Mouse (Mus musculus) liver, embryonic 14.5 days (tissue): ENCODE results near the gene Satb2. TPM values are rescaled to one million over a fixed set of nuclear protein-coding genes. Genes with fewer than 3 reads are reported as not detected.

Experiments used
- ATAC-seq: fragments of 200-750 bp; cut with Nextera tagmentation; 2 replicates; pipeline ENCODE4 v1.8.0; 2017; ENCODE audit warnings: moderate number of reproducible peaks, mild to moderate bottlenecking, moderate library complexity; ENCODE audit not compliant: insufficient read depth
- DNase-seq, 3 experiments: peaks; one replicate each; pipeline ENCODE4 v3.0.0-alpha.2; 2012 to 2013; ENCODE audit warnings: low read depth in 3 of 3, low spot score in 3 of 3
- H3K27ac ChIP-seq: fragments of 300-500 bp; sonication (generic); 2 replicates; pipeline ENCODE4 v1.5.1; 2014; ENCODE audit warnings: moderate library complexity, mild to moderate bottlenecking, control low read depth, inconsistent platforms
- H3K27me3 ChIP-seq: fragments of 300-500 bp; sonication (generic); 2 replicates; pipeline ENCODE4 v1.6.1; 2014; ENCODE audit warnings: mild to moderate bottlenecking, low read length, moderate library complexity; ENCODE audit not compliant: control insufficient read depth, insufficient read depth
- H3K36me3 ChIP-seq: fragments of 300-500 bp; sonication (generic); replicated peaks from 2 replicates; pipeline ENCODE4 v1.6.1; 2014; ENCODE audit warnings: low read depth; ENCODE audit not compliant: control insufficient read depth, insufficient read depth
- H3K4me1 ChIP-seq, 2 experiments: fragments of 200-500 bp in 1 of 2; fragments of 300-500 bp in 1 of 2; sonication (generic) in 1 of 2; replicated peaks; 2 replicates each; pipeline ENCODE4 v1.6.1; 2012 to 2014; ENCODE audit warnings: antibody characterized with exemption in 1 of 2, inconsistent platforms in 1 of 2, low read length in 1 of 2; ENCODE audit not compliant: control insufficient read depth in 2 of 2, insufficient read depth in 2 of 2
- H3K4me2 ChIP-seq: fragments of 300-500 bp; sonication (generic); 2 replicates; pipeline ENCODE4 v1.6.1; 2014; ENCODE audit warnings: low read depth, mild to moderate bottlenecking, control low read depth, moderate library complexity
- H3K4me3 ChIP-seq, 2 experiments: fragments of 200-500 bp in 1 of 2; fragments of 300-500 bp in 1 of 2; sonication (generic) in 1 of 2; 2 replicates each; pipeline ENCODE4 v1.5.1; 2012 to 2014; ENCODE audit warnings: low read depth in 2 of 2, low read length in 2 of 2, mild to moderate bottlenecking in 2 of 2, control low read depth in 1 of 2, inconsistent platforms in 1 of 2, moderate library complexity in 1 of 2; ENCODE audit not compliant: insufficient read depth in 1 of 2
- H3K9ac ChIP-seq: fragments of 300-500 bp; sonication (generic); replicated peaks from 2 replicates; pipeline ENCODE4 v1.6.1; 2014; ENCODE audit warnings: mild to moderate bottlenecking, control low read depth, moderate library complexity
- H3K9me3 ChIP-seq: fragments of 300-500 bp; sonication (generic); 2 replicates; pipeline ENCODE4 v1.6.1; 2016; ENCODE audit warnings: low read length, mixed read lengths; ENCODE audit not compliant: control insufficient read depth
- CTCF ChIP-seq: IDR thresholded peaks from 2 replicates; pipeline ENCODE4 v1.5.1; 2016; ENCODE audit warnings: antibody characterized with exemption, low read depth, control low read depth
- EP300 ChIP-seq: IDR thresholded peaks from 2 replicates; pipeline ENCODE4 v1.6.1; 2016; ENCODE audit warnings: antibody characterized with exemption, low read depth
- WGBS: fragments of 180-500 bp; shearing (Covaris S2); extraction: QIAGEN DNeasy Blood & Tissue Kit; methylation state at CpG from one replicate; pipeline ENCODE4 v1.1.7; 2014; ENCODE audit not compliant: insufficient replicate concordance; 5-methylcytosine and 5-hydroxymethylcytosine counted together
- polyA plus RNA-seq, 2 experiments: library from polyadenylated mRNA; depleted of rRNA in 1 of 2; stranded (reverse) in 1 of 2; unstranded in 1 of 2; fragments of >200 nt; fragmentation: Nextera tagmentation in 1 of 2; extraction: Ambion mirVana in 1 of 2; gene quantifications; 2 replicates each; pipeline versions ENCODE4 v1.2.1 to v1.2.3; 2012 to 2014

The Satb2 gene
- polyA plus RNA-seq (2012; rRNA removed) (0.03 and 0.08 TPM in 2 replicates), polyA plus RNA-seq (2014; fragmentation: Nextera tagmentation; extraction: Ambion mirVana) (0.03 TPM in 1 of 2 replicates, not detected in the other)

DNA sequence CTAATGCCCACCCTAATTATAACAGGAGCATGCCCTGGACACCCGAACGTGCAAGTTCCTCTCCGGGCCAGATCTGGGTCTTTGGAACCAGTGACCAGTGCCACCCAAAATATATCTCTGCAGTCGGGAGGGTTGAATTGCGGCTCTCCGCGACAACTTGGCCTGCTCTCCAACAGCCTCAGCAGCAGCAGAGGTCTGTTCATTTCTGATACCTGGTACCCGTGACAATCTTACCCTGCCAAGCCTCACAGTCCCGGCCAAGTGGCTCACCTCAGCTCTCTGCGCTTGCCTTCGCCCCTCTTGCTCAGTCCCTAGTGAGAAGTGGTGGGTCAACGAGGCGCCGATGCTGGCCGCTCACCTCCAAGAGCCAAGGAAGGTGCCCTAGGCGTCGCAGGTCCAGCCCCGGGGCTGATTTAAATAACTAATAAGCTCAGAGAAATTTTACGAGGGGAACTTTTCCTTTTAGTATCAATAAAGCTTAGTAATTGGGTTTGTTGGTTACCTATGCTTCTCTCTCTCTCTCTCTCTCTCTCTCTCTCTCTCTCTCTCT lies at the start of gene Satb2:
TSS of gene Satb2 (minus strand) at position 500 of the 550 bp plus-strand sequence.
- H3K4me3 ChIP-seq = no peak within 1 kb of the TSS
- H3K4me2 ChIP-seq = no peak within 1 kb of the TSS
- no peak within 1 kb of the TSS for H3K27ac ChIP-seq
- no peaks in the 10 kb centered on the region for H3K4me1 ChIP-seq
- no peaks in the 10 kb centered on the region for H3K36me3 ChIP-seq
- no peaks in the 10 kb centered on the region for H3K9me3 ChIP-seq
- TF ChIP-seq EP300 = no peak
- TF ChIP-seq CTCF = no peak
- WGBS = under 1% methylated on average over 19 of the region's 19 CpGs
- peaks cover 90% of the 10 kb centered on the region for H3K27me3 ChIP-seq
- ATAC-seq (no peak), DNase-seq (no peak)
- no peak within 1 kb of the TSS for H3K9ac ChIP-seq

DNA sequence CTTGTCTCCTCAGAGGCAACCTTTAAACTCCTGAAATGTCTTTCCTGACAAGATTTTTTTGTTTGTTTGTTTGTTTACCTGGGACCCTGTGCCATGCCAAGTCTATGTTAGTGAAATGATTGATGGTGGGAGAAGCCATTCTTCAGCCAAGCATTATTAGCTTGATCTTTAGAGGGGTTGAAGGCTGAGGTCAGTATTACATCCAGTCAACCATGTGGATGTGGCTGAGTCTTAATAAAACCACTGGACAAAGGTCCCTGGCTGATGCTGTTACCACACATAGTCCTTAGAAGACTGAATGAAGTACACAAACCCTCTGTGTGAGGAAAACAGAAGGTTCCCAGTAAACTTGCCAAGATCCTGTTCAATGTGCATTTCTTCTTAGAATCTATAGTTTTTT lies 40.5 kb upstream of the Satb2 start:
- TF ChIP-seq EP300 = no peak
- no peak for TF ChIP-seq CTCF
- Histone ChIP-seq H3K36me3 (no peaks in the 10 kb centered on the region), H3K4me3 (no peak overlapping the region), H3K4me2 (no peak overlapping the region), H3K27ac (no peak overlapping the region), H3K27me3 (no peaks in the 10 kb centered on the region), H3K9ac (no peak overlapping the region), H3K4me1 (no peaks in the 10 kb centered on the region), H3K9me3 (no peaks in the 10 kb centered on the region)
- DNase-seq (no peak), ATAC-seq (no peak)

DNA sequence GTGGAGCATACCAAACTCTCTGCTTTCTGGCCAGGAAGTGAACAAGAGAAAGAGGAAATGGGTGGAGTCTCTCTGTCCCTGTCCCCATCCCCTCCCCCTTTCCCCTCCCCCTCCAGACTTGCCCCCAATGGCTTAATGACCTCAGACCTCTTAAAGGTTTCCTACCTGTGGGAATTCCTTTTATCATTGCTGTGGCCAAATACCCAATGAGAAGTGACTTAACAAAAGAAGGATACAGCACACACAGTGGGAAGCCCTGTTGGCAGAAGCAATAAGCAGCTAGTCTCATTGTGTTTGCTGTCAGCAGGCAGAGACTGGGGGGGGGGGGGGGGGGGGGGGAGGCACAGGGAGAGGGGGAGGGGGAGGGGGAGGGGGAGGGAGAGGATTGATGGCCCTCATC lies 35.4 kb upstream of the Satb2 start:
- no peaks in the 10 kb centered on the region for H3K27me3 ChIP-seq
- TF ChIP-seq EP300 (no peak), CTCF (no peak)

DNA sequence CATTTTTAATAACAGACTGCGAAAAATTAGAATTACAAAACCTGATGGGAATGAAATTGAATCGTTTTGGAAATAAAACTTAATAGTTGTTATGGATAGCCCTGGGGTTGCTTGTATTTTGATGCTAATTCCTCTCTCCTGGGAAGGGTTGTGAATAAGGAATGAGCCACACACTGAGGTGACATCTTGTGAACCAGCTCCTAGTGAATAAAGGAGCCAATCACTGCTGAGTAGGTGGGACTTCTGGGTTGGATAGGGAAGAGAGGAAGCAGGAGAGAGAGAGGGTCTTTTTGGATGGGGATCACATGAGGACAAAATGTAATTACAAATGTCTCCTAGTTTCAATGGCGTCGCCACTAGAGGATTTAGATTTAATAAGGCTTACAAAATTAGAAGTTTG lies 30.7 kb upstream of the Satb2 start:
- 57% methylated on average over 4 of the region's 4 CpGs for WGBS
- no peak overlapping the region for H3K4me2 ChIP-seq

More for the DNA sequence above, 35.4 kb upstream of the Satb2 start:
- no peaks in the 10 kb centered on the region for H3K36me3 ChIP-seq
- no peak overlapping the region for H3K9ac ChIP-seq
- H3K9me3 ChIP-seq = no peaks in the 10 kb centered on the region
- ATAC-seq (no peak), DNase-seq (no peak)
- H3K4me2 ChIP-seq = no peak overlapping the region
- no peaks in the 10 kb centered on the region for H3K4me1 ChIP-seq
- no peak overlapping the region for H3K27ac ChIP-seq
- no peak overlapping the region for H3K4me3 ChIP-seq

DNA sequence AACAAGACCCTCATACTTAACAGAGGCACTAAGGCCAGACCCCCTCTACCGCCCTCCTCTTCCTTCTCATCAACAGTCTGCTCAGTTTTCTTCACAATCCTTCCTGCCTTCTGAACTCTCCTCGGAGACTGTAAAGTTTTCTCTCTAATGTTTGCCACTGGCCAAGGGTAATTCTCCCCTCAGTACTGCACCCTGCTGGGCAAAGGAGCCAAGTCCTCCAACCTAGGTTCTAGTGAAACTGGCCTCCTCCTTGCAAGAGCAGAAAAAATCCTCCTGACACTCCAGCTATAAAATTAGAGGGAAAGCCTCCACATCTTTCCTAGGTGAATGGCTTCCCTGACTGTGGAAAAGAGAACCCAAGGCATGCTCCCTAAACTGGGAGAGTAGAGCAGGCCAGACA lies 16.6 kb upstream of the Satb2 start:
- WGBS = 35% methylated on average over 2 of the region's 2 CpGs

More for the DNA sequence above, 30.7 kb upstream of the Satb2 start:
- no peaks in the 10 kb centered on the region for H3K4me1 ChIP-seq
- H3K9ac ChIP-seq = no peak overlapping the region
- H3K4me3 ChIP-seq = no peak overlapping the region
- H3K9me3 ChIP-seq = no peaks in the 10 kb centered on the region
- no peak for ATAC-seq
- H3K36me3 ChIP-seq = no peaks in the 10 kb centered on the region
- H3K27ac ChIP-seq = no peak overlapping the region
- TF ChIP-seq EP300 (no peak), CTCF (no peak)
- H3K27me3 ChIP-seq = no peaks in the 10 kb centered on the region
- DNase-seq = no peak

More for the DNA sequence above, 16.6 kb upstream of the Satb2 start:
- Histone ChIP-seq H3K27ac (no peak overlapping the region), H3K9me3 (no peaks in the 10 kb centered on the region), H3K4me2 (no peak overlapping the region), H3K4me3 (no peak overlapping the region), H3K27me3 (no peaks in the 10 kb centered on the region), H3K4me1 (0 out of 4 replicates have a peak, but pooled peaks cover 0 to 3% of the 10 kb centered on the region in 2 experiments), H3K36me3 (no peaks in the 10 kb centered on the region), H3K9ac (no peak overlapping the region)
- DNase-seq (no peak), ATAC-seq (no peak)
- TF ChIP-seq EP300 (no peak), CTCF (no peak)
